In genomic region chr10:117710604-117711141, GRCm38 (mm10) we compare ENCODE assay signal across 8 mouse cellular contexts. TPM values are rescaled to one million over a fixed set of nuclear protein-coding genes. Genes with fewer than 3 reads are reported as not detected.
DNase-seq lines count a peak whose midpoint lies in the region; ATAC-seq and TF ChIP-seq lines count a peak whose summit lies in the region.

TSS of gene Mdm2 (minus strand) at chr10:117710758.

- TF ChIP-seq CTCF in liver, embryonic 14.5 days (IDR thresholded peaks at IDR 0.05; ENCODE audit: low read depth): peak; percentile 83
- TF ChIP-seq CTCF in stomach, postnatal 0 days (IDR thresholded peaks at IDR 0.05; ENCODE audit: low read depth): peak; percentile 85

- peak within 1 kb of the TSS; percentile 89 for H3K4me3 ChIP-seq in forebrain, embryonic 10.5 days
- peak within 1 kb of the TSS; percentile 91 for H3K4me3 ChIP-seq in heart, embryonic 15.5 days
- H3K4me3 ChIP-seq in liver, embryonic 14.5 days (ENCODE audit: insufficient read depth in 1 of 2, low read depth in 2 of 2, low read length in 2 of 2): peak within 1 kb of the TSS; percentile 76 to 94
- peak within 1 kb of the TSS; percentile 51 for H3K4me3 ChIP-seq in neural tube, embryonic 11.5 days (ENCODE audit: low read depth, low read length)
- H3K4me3 ChIP-seq in stomach, postnatal 0 days (ENCODE audit: low read depth, low read length): peak within 1 kb of the TSS; percentile 97

- peak within 1 kb of the TSS; percentile 100 for H3K27ac ChIP-seq in forebrain, embryonic 10.5 days
- peak within 1 kb of the TSS; percentile 98 for H3K27ac ChIP-seq in heart, embryonic 15.5 days
- peak within 1 kb of the TSS; percentile 79 for H3K27ac ChIP-seq in liver, embryonic 14.5 days
- H3K27ac ChIP-seq in neural tube, embryonic 11.5 days (ENCODE audit: low read depth, low read length): peak within 1 kb of the TSS; percentile 84
- peak within 1 kb of the TSS; percentile 99 for H3K27ac ChIP-seq in stomach, postnatal 0 days (replicated peaks)

- under 1% methylated on average over 52 of the region's 52 CpGs for WGBS in forebrain, embryonic 10.5 days
- WGBS in heart, embryonic 15.5 days: under 1% methylated on average over 52 of the region's 52 CpGs
- 1% methylated on average over 51 of the region's 52 CpGs for WGBS in liver, embryonic 14.5 days (ENCODE audit: insufficient replicate concordance)
- under 1% methylated on average over 52 of the region's 52 CpGs for whole genome bisulfite sequencing in neural tube, embryonic 11.5 days
- WGBS in stomach, postnatal 0 days: under 1% methylated on average over 52 of the region's 52 CpGs

- peak; percentile 95 for ATAC-seq in heart, embryonic 15.5 days (replicated peaks; ENCODE audit: insufficient number of reproducible peaks, insufficient read depth, low FRiP score, low read depth)
- peak; percentile 94 for ATAC-seq in liver, embryonic 14.5 days (ENCODE audit: insufficient read depth)
- ATAC-seq in neural tube, embryonic 11.5 days (ENCODE audit: insufficient read depth, low FRiP score, low TSS enrichment): peak; percentile 94
- peak; percentile 95 for ATAC-seq in stomach, postnatal 0 days (ENCODE audit: low FRiP score, low TSS enrichment)

- H3K4me2 ChIP-seq in heart, embryonic 15.5 days: peak within 1 kb of the TSS; percentile 69
- H3K4me2 ChIP-seq in liver, embryonic 14.5 days (ENCODE audit: low read depth): peak within 1 kb of the TSS; percentile 77
- H3K4me2 ChIP-seq in neural tube, embryonic 11.5 days (ENCODE audit: low read depth): peak within 1 kb of the TSS; percentile 67
- peak within 1 kb of the TSS; percentile 70 for H3K4me2 ChIP-seq in stomach, postnatal 0 days (replicated peaks; ENCODE audit: low read depth)

- H3K9me3 ChIP-seq in forebrain, embryonic 10.5 days: no peaks in the 10 kb centered on the region
- no peaks in the 10 kb centered on the region for H3K9me3 ChIP-seq in heart, embryonic 15.5 days (replicated peaks)
- no peaks in the 10 kb centered on the region for H3K9me3 ChIP-seq in liver, embryonic 14.5 days (ENCODE audit: control insufficient read depth, low read length)
- H3K9me3 ChIP-seq in neural tube, embryonic 11.5 days (ENCODE audit: control insufficient read depth, low read length): no peaks in the 10 kb centered on the region
- H3K9me3 ChIP-seq in stomach, postnatal 0 days (ENCODE audit: control insufficient read depth, low read length): no peaks in the 10 kb centered on the region

- H3K36me3 ChIP-seq in forebrain, embryonic 10.5 days (replicated peaks): peaks cover 37% of the 10 kb centered on the region
- peaks cover 11% of the 10 kb centered on the region; the same call in 1 of the 2 replicates for H3K36me3 ChIP-seq in heart, embryonic 15.5 days
- peaks cover 12% of the 10 kb centered on the region for H3K36me3 ChIP-seq in liver, embryonic 14.5 days (replicated peaks; ENCODE audit: control insufficient read depth, insufficient read depth, low read depth)
- H3K36me3 ChIP-seq in neural tube, embryonic 11.5 days (ENCODE audit: control insufficient read depth, insufficient read depth, low read length): peaks cover 5% of the 10 kb centered on the region; the same call in 1 of the 2 replicates
- peaks cover 5% of the 10 kb centered on the region; the same call in 1 of the 2 replicates for H3K36me3 ChIP-seq in stomach, postnatal 0 days (ENCODE audit: control insufficient read depth, insufficient read depth, low read length)

- peak within 1 kb of the TSS; percentile 99 for H3K9ac ChIP-seq in heart, embryonic 15.5 days
- peak within 1 kb of the TSS; percentile 97 for H3K9ac ChIP-seq in liver, embryonic 14.5 days (replicated peaks)
- H3K9ac ChIP-seq in neural tube, embryonic 11.5 days (ENCODE audit: low read length): peak within 1 kb of the TSS; percentile 85
- H3K9ac ChIP-seq in stomach, postnatal 0 days (ENCODE audit: low read length): peak within 1 kb of the TSS; percentile 99

- TF ChIP-seq EP300 in liver, embryonic 14.5 days (IDR thresholded peaks at IDR 0.05; ENCODE audit: low read depth): no peak
- TF ChIP-seq EP300 in stomach, postnatal 0 days (optimal IDR thresholded peaks at IDR 0.05): no peak

- peak; percentile 97 for DNase-seq in CD4-positive, CD25-positive, alpha-beta regulatory T cell, adult 2 months (ENCODE audit: low read depth, low spot score)
- DNase-seq in c-Kit-negative CD71-positive TER-119-positive erythroid progenitor cells, embryonic 14.5 days (ENCODE audit: low read depth, low spot score): peak; percentile 93
- peak; percentile 96 for DNase-seq in forebrain, embryonic 10.5 days (ENCODE audit: extremely low spot score, low spot score)
- peak; percentile 98 for DNase-seq in kidney, postnatal 25 days
- peak; percentile 88 for DNase-seq in liver, embryonic 14.5 days (ENCODE audit: low read depth in 3 of 3, low spot score in 3 of 3)
- peak; percentile 98 for DNase-seq in neural tube, embryonic 11.5 days (ENCODE audit: low spot score)
- peak; percentile 97 for DNase-seq in stomach, postnatal 0 days (ENCODE audit: low spot score)

- H3K27me3 ChIP-seq in forebrain, embryonic 10.5 days (ENCODE audit: poor library complexity, severe bottlenecking): no peaks in the 10 kb centered on the region
- no peaks in the 10 kb centered on the region for H3K27me3 ChIP-seq in heart, embryonic 15.5 days
- no peaks in the 10 kb centered on the region for H3K27me3 ChIP-seq in liver, embryonic 14.5 days (ENCODE audit: control insufficient read depth, insufficient read depth, low read length)
- H3K27me3 ChIP-seq in neural tube, embryonic 11.5 days (ENCODE audit: control insufficient read depth, insufficient read depth, low read length): no peaks in the 10 kb centered on the region
- no peaks in the 10 kb centered on the region for H3K27me3 ChIP-seq in stomach, postnatal 0 days (ENCODE audit: control insufficient read depth, insufficient read depth, low read length)

- H3K4me1 ChIP-seq in forebrain, embryonic 10.5 days: peaks cover 19% of the 10 kb centered on the region
- H3K4me1 ChIP-seq in heart, embryonic 15.5 days (replicated peaks): peaks cover 22% of the 10 kb centered on the region
- H3K4me1 ChIP-seq in liver, embryonic 14.5 days (replicated peaks; ENCODE audit: control insufficient read depth in 2 of 2, insufficient read depth in 2 of 2, low read length in 1 of 2): peaks cover 0 to 9% of the 10 kb centered on the region in 2 experiments; a peak in 3 of 4 replicates
- H3K4me1 ChIP-seq in neural tube, embryonic 11.5 days (ENCODE audit: control insufficient read depth, insufficient read depth, low read length): peaks cover 13% of the 10 kb centered on the region; the same call in 1 of the 2 replicates
- no peaks in the 10 kb centered on the region for H3K4me1 ChIP-seq in stomach, postnatal 0 days (replicated peaks; ENCODE audit: control insufficient read depth, insufficient read depth)

RNA-seq across cellular contexts. Expression of gene Mdm2, which starts in this region (rescaled TPM):
- polyA plus RNA-seq in forebrain, embryonic 10.5 days (2016; fragmentation: Nextera tagmentation; extraction: Ambion mirVana): 54.0 and 58.3 TPM in 2 replicates
- 39.0 and 46.7 TPM in 2 replicates for polyA plus RNA-seq in heart, embryonic 15.5 days (2015; fragmentation: Nextera tagmentation; extraction: Ambion mirVana)
- 14.4 and 20.0 TPM in 2 replicates for polyA plus RNA-seq in liver, embryonic 14.5 days (2012; rRNA removed)
- 12.8 and 13.9 TPM in 2 replicates for polyA plus RNA-seq in liver, embryonic 14.5 days (2014; fragmentation: Nextera tagmentation; extraction: Ambion mirVana)
- 63.2 and 63.5 TPM in 2 replicates for polyA plus RNA-seq in neural tube, embryonic 11.5 days (2014; fragmentation: Nextera tagmentation; extraction: Ambion mirVana)
- polyA plus RNA-seq in stomach, postnatal 0 days (2015; fragmentation: Nextera tagmentation; extraction: Ambion mirVana): 14.8 and 17.6 TPM in 2 replicates

Comparison
In these comparisons a context has a peak if more than half of its experiments do, and no peak if none do; other contexts are left out.
1. Peak in every context shown above with its lines: DNase-seq, ATAC-seq, H3K4me3 ChIP-seq and H3K27ac ChIP-seq.